Mouse (Mus musculus) lung, postnatal 0 days (tissue): ENCODE results near the gene Myl7.

Source experiments
- CTCF ChIP-seq: IDR thresholded peaks from 2 replicates; pipeline ENCODE4 v1.5.1; 2016; ENCODE audit warnings: antibody characterized with exemption, mild to moderate bottlenecking
- EP300 ChIP-seq: IDR thresholded peaks from 2 replicates; pipeline ENCODE4 v1.6.1; 2016; ENCODE audit warnings: antibody characterized with exemption, mild to moderate bottlenecking, control low read depth

DNA sequence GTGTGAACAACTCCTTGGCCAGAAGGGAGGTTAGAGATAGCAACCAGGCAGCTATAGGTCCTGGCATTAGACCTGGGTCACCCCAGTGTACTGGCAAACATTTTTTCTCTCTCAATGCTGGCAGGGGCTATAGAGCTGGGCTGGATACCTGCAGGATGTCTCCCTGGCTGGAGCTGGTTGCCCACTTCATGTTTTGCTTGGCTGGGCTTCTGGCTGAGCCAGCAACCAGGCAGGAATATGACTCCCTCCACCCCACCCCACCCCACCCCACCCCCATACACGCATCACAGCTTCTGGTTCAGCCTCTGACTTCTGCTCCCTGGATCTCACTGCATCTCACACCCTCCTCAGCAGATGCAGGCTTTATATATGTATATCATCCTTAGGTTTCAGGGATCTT, 46.3 kb downstream of the Myl7 start:
- TF ChIP-seq EP300 = no peak
- TF ChIP-seq CTCF = no peak
